Mouse (Mus musculus): ENCODE measurements around the gene Gm20388.

DNA sequence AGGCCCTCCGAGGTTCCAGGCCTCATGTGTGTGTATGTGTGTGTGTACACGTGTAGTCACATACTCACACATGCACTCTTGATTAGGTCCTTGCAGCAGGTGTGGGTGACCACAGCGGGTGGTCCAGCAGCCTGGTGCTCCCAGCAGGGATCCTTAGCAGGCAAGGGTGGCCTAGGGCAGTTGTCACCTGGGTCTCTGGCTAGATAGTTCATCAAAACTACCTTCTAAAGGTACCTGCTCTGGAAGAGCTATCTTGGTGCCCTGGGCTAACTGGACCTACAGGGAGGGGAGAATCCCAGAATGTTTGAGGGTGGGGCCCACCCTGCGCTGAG is 1821.7 kb downstream of the Gm20388 start:
- TF ChIP-seq CTCF (IDR thresholded peaks at IDR 0.05; ENCODE audit: insufficient read depth, low read depth, low read length) (no peak), POLR2A (IDR thresholded peaks at IDR 0.05; ENCODE audit: insufficient read depth, low read depth, low read length) (no peak)

Data from olfactory bulb, adult 2 months (tissue).